Mouse (Mus musculus) heart, adult 2 months (tissue): ENCODE data around the gene Srgap2. TPM values are rescaled to one million over a fixed set of nuclear protein-coding genes. Genes with fewer than 3 reads are reported as not detected.

Experiments
- DNase-seq, 2 experiments: peaks; one replicate each; pipeline ENCODE4 v3.0.0; 2021
- H3K27ac ChIP-seq: fragments of 200-600 bp; 2 replicates; pipeline ENCODE4 v1.8.1; 2022
- H3K27me3 ChIP-seq: fragments of 200-500 bp; 2 replicates; pipeline ENCODE4 v1.6.1; 2012; ENCODE audit warnings: mild to moderate bottlenecking, low read length, inconsistent platforms, mixed read lengths; ENCODE audit not compliant: control insufficient read depth, insufficient read depth
- H3K36me3 ChIP-seq: fragments of 200-500 bp; 2 replicates; pipeline ENCODE4 v1.6.1; 2012; ENCODE audit warnings: low read length, inconsistent platforms; ENCODE audit not compliant: control insufficient read depth, insufficient read depth
- H3K4me1 ChIP-seq: fragments of 200-500 bp; 2 replicates; pipeline ENCODE4 v1.6.1; 2011; ENCODE audit warnings: low read length; ENCODE audit not compliant: control insufficient read depth, insufficient read depth
- H3K4me3 ChIP-seq: fragments of 200-600 bp; 2 replicates; pipeline ENCODE4 v1.8.1; 2022
- H3K79me2 ChIP-seq: fragments of 200-500 bp; replicated peaks from 2 replicates; pipeline ENCODE4 v1.6.1; 2012; ENCODE audit warnings: mild to moderate bottlenecking, inconsistent platforms, low read length, moderate library complexity, mixed read lengths; ENCODE audit not compliant: control insufficient read depth, insufficient read depth
- H3K9ac ChIP-seq: fragments of 200-500 bp; 2 replicates; pipeline ENCODE4 v1.6.1; 2012; ENCODE audit warnings: low read depth, mild to moderate bottlenecking, control low read depth, inconsistent platforms, low read length, mixed read lengths
- CTCF ChIP-seq: fragments of 200-600 bp; IDR thresholded peaks from 2 replicates; pipeline ENCODE4 v1.8.1; 2022; ENCODE audit warnings: antibody characterized with exemption, mild to moderate bottlenecking, moderate library complexity
- EP300 ChIP-seq: fragments of 200-500 bp; IDR thresholded peaks from 2 replicates; pipeline ENCODE4 v1.6.1; 2011; ENCODE audit warnings: low read depth, low read length, control low read depth; ENCODE audit not compliant: insufficient read depth
- POLR2A ChIP-seq: fragments of 200-500 bp; IDR thresholded peaks from 2 replicates; pipeline ENCODE4 v1.6.1; 2011; ENCODE audit warnings: mild to moderate bottlenecking, low read depth, low read length, control low read depth; ENCODE audit not compliant: insufficient read depth
- WGBS: fragments of 180-500 bp; shearing (Covaris S2); methylation state at CpG from one replicate; pipeline ENCODE4 v1.1.7; 2018; 5-methylcytosine and 5-hydroxymethylcytosine counted together
- intact Hi-C: fragments of 180-260 bp; cut with DNase I; formaldehyde crosslinking; loops from one replicate; pipeline ENCODE4 v1.15.1; 2025
- polyA plus RNA-seq: library from polyadenylated mRNA; depleted of rRNA; stranded (reverse); fragments of >200 nt; gene quantifications from 2 replicates; pipeline ENCODE4 v1.2.3, GENCODE M21; 2012
- total RNA-seq, 2 experiments: library from RNA; stranded (reverse); gene quantifications; 2 replicates each; pipeline ENCODE4 v1.2.3; 2021

Srgap2 gene
- total and polyA plus RNA-seq, 3 experiments, result 15.2 to 20.5 (median 15.9) TPM

DNA sequence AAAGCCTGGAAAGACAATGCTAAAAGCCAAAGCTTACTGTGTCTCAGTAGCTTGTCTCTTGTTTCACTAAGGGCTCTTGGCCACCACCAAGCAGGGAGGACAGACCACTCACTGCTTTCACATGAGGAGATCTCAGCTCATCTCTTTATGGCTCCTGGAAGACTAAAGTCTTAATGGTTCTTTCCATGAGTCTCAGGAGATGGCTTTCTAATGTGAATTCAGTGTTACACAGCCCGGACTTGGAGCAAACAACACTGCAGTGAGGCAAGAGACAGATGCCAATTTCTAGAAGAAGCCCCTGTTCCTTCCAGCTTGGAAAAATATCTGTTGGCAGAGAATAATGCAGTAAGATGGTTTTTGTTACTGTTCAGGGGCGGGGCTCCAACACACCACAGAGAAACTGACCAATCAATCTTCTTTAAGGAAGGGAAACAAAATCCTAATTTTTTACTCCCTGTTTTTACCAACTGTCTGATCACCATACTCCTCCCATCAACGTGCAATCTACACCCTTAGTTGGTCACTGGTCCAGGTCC lies 71.7 kb downstream of the Srgap2 start:
- 74% methylated on average over 3 of the region's 3 CpGs for WGBS
- H3K4me3 ChIP-seq, result no peak overlapping the region
- H3K36me3 ChIP-seq, result peaks cover 2% of the 10 kb centered on the region; the same call in 1 of the 2 replicates
- H3K79me2 ChIP-seq, result peaks cover 2% of the 10 kb centered on the region
- intact Hi-C loops, result no loop called here
- H3K27ac ChIP-seq, result no peak overlapping the region
- H3K4me1 ChIP-seq, result peaks cover 3% of the 10 kb centered on the region
- TF ChIP-seq CTCF (no peak), EP300 (no peak), POLR2A (no peak)
- DNase-seq, result no peak
- no peaks in the 10 kb centered on the region for H3K27me3 ChIP-seq
- H3K9ac ChIP-seq, result no peak overlapping the region

GRCm38 (mm10) chr1:131454386-131454785 lies 72.8 kb downstream of the Srgap2 start:
- intact Hi-C loops, result no loop called here
- no peak for TF ChIP-seq POLR2A
- no peak for TF ChIP-seq CTCF
- TF ChIP-seq EP300, result no peak

DNA sequence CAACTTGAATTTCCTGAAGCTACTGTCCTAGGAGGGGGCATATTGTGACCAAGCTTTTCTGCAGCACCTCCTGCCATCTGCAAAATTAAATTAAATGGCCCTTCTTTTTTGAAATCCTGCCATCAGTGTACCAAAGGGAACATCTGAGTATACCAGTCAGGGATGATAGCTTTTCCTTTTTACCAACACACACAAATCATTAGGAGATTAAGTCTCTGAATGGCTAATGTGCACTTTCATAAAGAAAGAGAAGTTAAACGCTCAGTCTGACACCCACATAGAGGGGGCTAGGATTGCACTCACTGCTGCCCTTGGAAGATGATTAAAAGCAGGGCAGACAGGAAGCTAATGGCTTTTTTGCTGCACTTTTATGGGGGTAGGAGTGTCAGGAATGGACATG lies 73.8 kb downstream of the Srgap2 start:
- Histone ChIP-seq H3K27me3 (no peaks in the 10 kb centered on the region), H3K4me1 (peaks cover 5% of the 10 kb centered on the region), H3K9ac (no peak overlapping the region), H3K36me3 (peaks cover 3% of the 10 kb centered on the region), H3K79me2 (peaks cover 2% of the 10 kb centered on the region), H3K4me3 (no peak overlapping the region), H3K27ac (no peak overlapping the region)
- intact Hi-C loops, result no loop called here
- DNase-seq, result no peak
- 56% methylated on average over 1 of the region's 1 CpGs for WGBS
- no peak for TF ChIP-seq EP300
- TF ChIP-seq POLR2A, result no peak
- no peak for TF ChIP-seq CTCF

More at GRCm38 (mm10) chr1:131454386-131454785, 72.8 kb downstream of the Srgap2 start:
- Histone ChIP-seq H3K27ac (no peak overlapping the region), H3K9ac (no peak overlapping the region), H3K36me3 (peaks cover 2% of the 10 kb centered on the region; the same call in 1 of the 2 replicates), H3K27me3 (no peaks in the 10 kb centered on the region), H3K79me2 (peaks cover 2% of the 10 kb centered on the region), H3K4me3 (no peak overlapping the region), H3K4me1 (peaks cover 3% of the 10 kb centered on the region)
- DNase-seq, result no peak
- WGBS, result 74% methylated on average over 2 of the region's 2 CpGs

GRCm38 (mm10) chr1:131448373-131448772 lies 78.8 kb downstream of the Srgap2 start:
- peaks cover 4% of the 10 kb centered on the region for H3K4me1 ChIP-seq
- H3K27ac ChIP-seq, result no peak overlapping the region
- no peak overlapping the region for H3K9ac ChIP-seq
- DNase-seq, result peak in 1 of 2 experiments; percentile 20
- H3K27me3 ChIP-seq, result no peaks in the 10 kb centered on the region
- no peak overlapping the region for H3K4me3 ChIP-seq
- H3K36me3 ChIP-seq, result peaks cover 5% of the 10 kb centered on the region
- WGBS, result 59% methylated on average over 5 of the region's 5 CpGs
- TF ChIP-seq EP300, result no peak
- TF ChIP-seq CTCF, result no peak
- TF ChIP-seq POLR2A, result no peak
- intact Hi-C loops, result no loop called here
- H3K79me2 ChIP-seq, result peaks cover 6% of the 10 kb centered on the region; the same call in 1 of the 2 replicates

DNA sequence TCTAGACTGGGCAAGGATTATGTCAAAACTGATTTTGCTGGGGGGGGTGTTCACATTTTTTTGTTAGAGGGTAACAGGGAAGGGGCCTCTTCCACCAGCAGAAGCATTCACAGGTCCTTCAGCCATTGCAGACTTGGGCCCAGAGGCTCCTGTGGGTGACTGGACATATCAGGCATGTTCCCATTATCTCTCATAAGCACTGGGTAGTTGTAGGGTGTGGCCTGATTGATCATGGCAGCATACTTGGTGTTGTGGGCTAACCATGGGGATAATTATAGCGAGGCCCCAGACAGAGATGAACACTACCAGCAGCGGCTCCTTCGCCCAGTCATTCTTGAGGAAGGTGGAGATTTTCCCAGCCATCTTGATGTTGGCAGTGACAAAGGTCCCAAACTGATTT lies 79.8 kb downstream of the Srgap2 start:
- 91% methylated on average over 3 of the region's 3 CpGs for WGBS
- no peak for DNase-seq
- H3K36me3 ChIP-seq, result peaks cover 5% of the 10 kb centered on the region
- H3K4me3 ChIP-seq, result no peak overlapping the region
- no peaks in the 10 kb centered on the region for H3K27me3 ChIP-seq
- intact Hi-C loops, result no loop called here
- H3K4me1 ChIP-seq, result peaks cover 3% of the 10 kb centered on the region
- H3K79me2 ChIP-seq, result peaks cover 6% of the 10 kb centered on the region; the same call in 1 of the 2 replicates
- TF ChIP-seq CTCF (no peak), EP300 (no peak), POLR2A (no peak)
- H3K9ac ChIP-seq, result no peak overlapping the region
- no peak overlapping the region for H3K27ac ChIP-seq

GRCm38 (mm10) chr1:131446577-131446976 lies 80.6 kb downstream of the Srgap2 start:
- DNase-seq, result no peak
- H3K4me1 ChIP-seq, result peaks cover 2% of the 10 kb centered on the region
- no peak overlapping the region for H3K9ac ChIP-seq
- no peak overlapping the region for H3K27ac ChIP-seq
- no peaks in the 10 kb centered on the region for H3K27me3 ChIP-seq
- peaks cover 4% of the 10 kb centered on the region; the same call in 1 of the 2 replicates for H3K79me2 ChIP-seq
- 90% methylated on average over 4 of the region's 4 CpGs for WGBS
- TF ChIP-seq POLR2A (no peak), CTCF (no peak), EP300 (no peak)
- intact Hi-C loops, result no loop called here
- H3K4me3 ChIP-seq, result no peak overlapping the region
- peaks cover 5% of the 10 kb centered on the region for H3K36me3 ChIP-seq
